Mouse (Mus musculus) macrophage (primary cell): ENCODE measurements around the gene Sspn. TPM values are rescaled to one million over a fixed set of nuclear protein-coding genes. Genes with fewer than 3 reads are reported as not detected.

Experiments used
- H3K27ac ChIP-seq: fragments of 350-480 bp; formaldehyde crosslinking; 2 replicates; pipeline ENCODE4 v1.9.0; 2021
- H3K36me3 ChIP-seq: fragments of 350-480 bp; formaldehyde crosslinking; 2 replicates; pipeline ENCODE4 v1.9.0; 2021; ENCODE audit errors: inconsistent target
- H3K4me3 ChIP-seq: fragments of 350-480 bp; formaldehyde crosslinking; 2 replicates; pipeline ENCODE4 v1.9.0; 2021; ENCODE audit errors: inconsistent target
- H3K79me2 ChIP-seq: fragments of 350-480 bp; formaldehyde crosslinking; 2 replicates; pipeline ENCODE4 v1.9.0; 2021; ENCODE audit errors: inconsistent target
- WGBS: methylation state at CpG from one replicate; pipeline ENCODE4 v1.1.7; 2026; ENCODE audit warnings: inconsistent platforms; ENCODE audit not compliant: missing documents; 5-methylcytosine and 5-hydroxymethylcytosine counted together
- polyA plus RNA-seq: library from polyadenylated mRNA; stranded (reverse); fragments of 250-400 nt; gene quantifications from 3 replicates; pipeline ENCODE4 v1.2.4, GENCODE M21; 2018; ENCODE audit warnings: inconsistent platforms

Sspn gene
- polyA plus RNA-seq, 1 experiment from 2014 or later, result 0.19 TPM

DNA sequence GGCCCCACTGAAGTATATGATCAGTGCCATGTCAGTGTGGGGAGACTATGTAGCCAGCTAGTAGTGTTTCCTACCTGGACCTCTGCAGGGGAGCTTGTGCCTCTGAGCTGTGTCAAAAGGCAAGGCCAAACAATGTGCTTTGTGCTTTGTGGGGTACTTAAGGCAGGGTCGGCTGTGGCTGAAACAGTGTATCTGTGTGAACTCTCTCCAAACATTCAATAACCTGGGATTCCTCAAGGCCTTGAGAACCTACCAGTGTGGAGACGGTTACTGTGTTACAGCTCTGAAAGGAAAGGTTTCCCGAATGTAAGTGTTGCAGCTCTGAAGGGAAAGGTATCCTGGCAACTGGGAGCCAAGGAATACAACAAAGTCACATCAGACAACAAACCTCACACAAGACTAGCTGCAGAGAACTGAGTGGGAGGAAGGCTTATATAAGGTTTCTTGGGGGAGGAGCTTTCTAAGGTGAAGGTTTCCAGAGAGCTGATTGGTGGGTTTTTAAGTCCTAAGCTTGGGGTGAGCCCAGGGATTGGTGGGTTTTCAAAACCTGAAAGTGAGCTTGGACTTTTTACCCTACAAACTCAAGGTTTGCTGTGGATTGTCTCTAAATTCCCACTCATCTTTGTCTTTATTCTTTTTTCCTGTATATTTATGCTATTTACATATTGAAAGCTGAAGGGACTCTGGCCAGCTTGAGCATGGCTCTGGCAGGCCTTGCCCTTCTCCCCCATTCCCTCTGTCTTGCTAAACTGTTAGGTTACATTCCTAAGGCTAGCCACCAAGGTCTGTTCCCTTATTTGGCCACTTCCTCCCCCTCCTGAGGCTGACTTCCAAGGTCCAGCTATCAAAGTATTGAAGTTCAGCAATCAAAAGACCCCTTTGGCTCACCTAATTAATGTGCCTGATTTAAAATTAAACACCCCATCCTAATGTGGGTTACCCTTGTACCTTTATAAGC, 20.7 kb upstream of the Sspn start:
- H3K79me2 ChIP-seq, result no peaks in the 10 kb centered on the region

GRCm38 (mm10) chr6:145912232-145912631, 19.2 kb upstream of the Sspn start:
- no peak overlapping the region for H3K4me3 ChIP-seq
- H3K27ac ChIP-seq, result no peak overlapping the region
- no peaks in the 10 kb centered on the region for H3K36me3 ChIP-seq
- no peaks in the 10 kb centered on the region for H3K79me2 ChIP-seq

More for the DNA sequence above, 20.7 kb upstream of the Sspn start:
- 98% methylated on average over 3 of the region's 3 CpGs for WGBS
- H3K4me3 ChIP-seq, result no peak overlapping the region
- H3K27ac ChIP-seq, result no peak overlapping the region
- H3K36me3 ChIP-seq, result no peaks in the 10 kb centered on the region

- H3K4me3 ChIP-seq, result no peak overlapping the region
- H3K27ac ChIP-seq, result no peak overlapping the region
- H3K36me3 ChIP-seq, result no peaks in the 10 kb centered on the region
- WGBS, result 100% methylated on average over 2 of the region's 2 CpGs
- no peaks in the 10 kb centered on the region for H3K79me2 ChIP-seq
Measured at GRCm38 (mm10) chr6:145915435-145915834, 16.0 kb upstream of the Sspn start.

- Histone ChIP-seq H3K36me3 (no peaks in the 10 kb centered on the region), H3K27ac (no peak overlapping the region), H3K4me3 (no peak overlapping the region), H3K79me2 (no peaks in the 10 kb centered on the region)
- 76% methylated on average over 6 of the region's 6 CpGs for WGBS
Measured at GRCm38 (mm10) chr6:145916401-145916800, 15.0 kb upstream of the Sspn start.

- Histone ChIP-seq H3K27ac (no peak overlapping the region), H3K36me3 (no peaks in the 10 kb centered on the region), H3K79me2 (no peaks in the 10 kb centered on the region), H3K4me3 (no peak overlapping the region)
- WGBS, result 78% methylated on average over 5 of the region's 5 CpGs
Measured at GRCm38 (mm10) chr6:145918236-145918635, 13.2 kb upstream of the Sspn start.

DNA sequence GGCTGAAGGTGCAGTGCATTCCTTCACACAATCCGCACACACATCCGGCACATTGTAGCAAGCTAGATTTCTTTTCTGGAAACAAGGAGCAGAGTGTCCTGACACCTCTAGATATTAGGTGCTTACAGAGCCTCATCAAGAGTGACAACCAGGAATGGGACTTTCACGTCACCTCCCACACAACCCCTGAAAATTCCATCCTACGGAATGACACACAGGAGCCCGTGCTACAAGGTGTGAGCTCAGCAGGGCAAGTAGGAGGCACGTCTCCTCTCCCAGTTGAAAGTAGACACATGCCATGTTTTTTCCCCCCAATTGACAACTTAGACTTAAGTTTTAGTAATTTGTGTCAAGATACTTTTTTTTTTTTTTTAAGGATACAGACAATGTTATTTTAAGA, 7.8 kb upstream of the Sspn start:
- Histone ChIP-seq H3K36me3 (no peaks in the 10 kb centered on the region), H3K79me2 (no peaks in the 10 kb centered on the region), H3K4me3 (no peak overlapping the region), H3K27ac (no peak overlapping the region)
- WGBS, result 88% methylated on average over 6 of the region's 6 CpGs

GRCm38 (mm10) chr6:145934001-145934696, 2.7 kb downstream of the Sspn start:
- H3K36me3 ChIP-seq, result no peaks in the 10 kb centered on the region
- 60% methylated on average over 28 of the region's 28 CpGs for WGBS
- no peak overlapping the region for H3K4me3 ChIP-seq
- no peak overlapping the region for H3K27ac ChIP-seq
- no peaks in the 10 kb centered on the region for H3K79me2 ChIP-seq

DNA sequence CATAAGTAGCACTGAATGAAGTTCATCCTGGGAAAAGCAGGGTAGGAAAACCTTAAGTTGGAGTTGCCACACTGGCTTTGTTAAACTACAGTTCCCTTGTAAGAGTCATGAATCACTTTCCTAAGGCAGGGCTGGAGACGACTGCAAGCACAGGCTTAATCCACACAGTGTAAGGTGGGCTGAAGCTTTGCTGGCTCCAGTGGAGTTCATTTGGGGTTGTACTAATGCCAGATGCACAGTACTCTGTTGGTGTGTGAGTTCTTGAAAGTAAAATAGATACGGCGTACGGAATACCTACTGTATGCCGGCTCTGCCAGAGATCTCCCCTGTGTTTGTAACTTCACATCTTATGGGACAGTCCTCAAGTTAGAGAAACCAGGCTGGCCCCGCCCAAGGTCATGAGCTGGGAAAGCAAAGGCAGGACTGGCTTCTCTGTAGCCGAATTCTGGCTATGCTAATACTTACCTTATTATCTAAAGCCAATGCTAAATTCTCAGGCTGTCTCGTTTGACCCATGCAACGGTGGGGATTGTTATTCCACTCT, 3.3 kb downstream of the Sspn start:
- H3K36me3 ChIP-seq, result no peaks in the 10 kb centered on the region
- H3K27ac ChIP-seq, result no peak overlapping the region
- no peak overlapping the region for H3K4me3 ChIP-seq
- no peaks in the 10 kb centered on the region for H3K79me2 ChIP-seq
- WGBS, result 97% methylated on average over 9 of the region's 9 CpGs

GRCm38 (mm10) chr6:145935912-145936311, 4.5 kb downstream of the Sspn start:
- 91% methylated on average over 2 of the region's 2 CpGs for WGBS
- Histone ChIP-seq H3K27ac (no peak overlapping the region), H3K79me2 (no peaks in the 10 kb centered on the region), H3K4me3 (no peak overlapping the region), H3K36me3 (no peaks in the 10 kb centered on the region)

- Histone ChIP-seq H3K36me3 (no peaks in the 10 kb centered on the region), H3K79me2 (no peaks in the 10 kb centered on the region), H3K4me3 (no peak overlapping the region), H3K27ac (no peak overlapping the region)
- 92% methylated on average over 4 of the region's 4 CpGs for WGBS
Measured at GRCm38 (mm10) chr6:145936511-145936910, 5.1 kb downstream of the Sspn start.

DNA sequence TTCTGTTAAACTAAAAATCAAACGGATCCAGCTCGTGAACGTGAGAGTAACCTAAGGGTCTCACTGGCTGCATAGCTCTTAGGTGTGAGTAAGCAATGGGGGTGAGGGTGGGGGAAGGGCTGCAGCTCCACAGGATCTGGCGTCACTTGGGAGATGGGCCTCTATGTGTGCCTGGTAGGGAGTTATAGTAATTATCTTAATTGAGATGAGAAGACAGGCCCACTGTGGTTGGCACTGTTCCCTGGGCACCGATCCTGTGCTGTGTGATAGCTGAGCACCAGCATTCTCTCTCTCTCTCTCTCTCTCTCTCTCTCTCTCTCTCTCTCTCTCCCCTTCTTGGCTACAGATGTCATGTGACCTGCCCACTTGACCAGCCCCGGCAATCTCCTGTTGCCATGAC, 9.4 kb downstream of the Sspn start:
- no peak overlapping the region for H3K27ac ChIP-seq
- no peaks in the 10 kb centered on the region for H3K79me2 ChIP-seq
- 95% methylated on average over 6 of the region's 6 CpGs for WGBS
- no peaks in the 10 kb centered on the region for H3K36me3 ChIP-seq
- H3K4me3 ChIP-seq, result no peak overlapping the region

DNA sequence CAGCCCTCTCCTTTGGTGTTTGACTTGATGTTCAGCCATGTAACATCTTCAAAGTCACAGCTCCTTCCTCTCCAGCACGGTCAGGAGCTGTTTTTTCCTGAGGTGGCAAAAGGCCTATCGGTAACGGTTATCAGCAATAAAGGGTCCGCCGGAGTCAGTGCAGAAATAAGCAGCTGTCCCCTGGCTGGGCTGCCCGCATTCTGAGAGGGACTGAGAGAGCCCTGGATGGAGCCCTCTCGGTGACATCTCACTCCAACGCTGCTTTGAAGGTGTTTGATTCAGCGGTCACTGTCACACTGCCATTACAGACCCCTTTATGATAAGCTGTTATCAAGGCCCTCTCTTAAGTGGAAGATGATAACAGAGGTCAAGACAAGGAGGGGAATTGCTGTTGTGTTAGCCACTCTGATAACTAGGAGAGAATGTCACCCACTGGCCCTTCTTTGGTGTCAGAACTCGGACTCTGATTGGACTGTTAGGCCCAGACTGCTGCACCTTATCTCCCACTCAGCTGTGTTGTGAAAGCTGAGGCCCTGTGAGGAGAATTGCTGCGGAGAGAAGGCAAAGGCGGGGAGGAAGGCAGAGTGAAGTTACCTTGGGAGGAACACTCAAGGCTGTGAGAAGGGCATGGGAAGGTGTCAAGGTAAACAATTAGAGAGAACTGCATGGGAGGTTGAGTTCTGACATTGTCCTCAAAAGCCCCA, 11.0 kb downstream of the Sspn start:
- WGBS, result 94% methylated on average over 12 of the region's 12 CpGs
- no peak overlapping the region for H3K27ac ChIP-seq
- no peak overlapping the region for H3K4me3 ChIP-seq
- H3K36me3 ChIP-seq, result no peaks in the 10 kb centered on the region
- no peaks in the 10 kb centered on the region for H3K79me2 ChIP-seq

GRCm38 (mm10) chr6:145943414-145943813, 12.0 kb downstream of the Sspn start:
- Histone ChIP-seq H3K79me2 (no peaks in the 10 kb centered on the region), H3K36me3 (no peaks in the 10 kb centered on the region), H3K4me3 (no peak overlapping the region), H3K27ac (no peak overlapping the region)
- WGBS, result 80% methylated on average over 3 of the region's 3 CpGs

GRCm38 (mm10) chr6:145945700-145946344, 14.4 kb downstream of the Sspn start:
- Histone ChIP-seq H3K79me2 (no peaks in the 10 kb centered on the region), H3K27ac (no peak overlapping the region), H3K4me3 (no peak overlapping the region), H3K36me3 (no peaks in the 10 kb centered on the region)
- 94% methylated on average over 11 of the region's 11 CpGs for WGBS
